Mouse (Mus musculus): ENCODE results near the gene Hdac7. TPM values are rescaled to one million over a fixed set of nuclear protein-coding genes. Genes with fewer than 3 reads are reported as not detected.

Hdac7 gene
- polyA plus RNA-seq, 1 experiment, result 57.5 TPM

GRCm38 (mm10) chr15:97752491-97752890 lies 91.8 kb downstream of the Hdac7 start:
- DNase-seq (ENCODE audit: extremely low spot score in 1 of 2, low spot score in 1 of 2), result no peak

DNA sequence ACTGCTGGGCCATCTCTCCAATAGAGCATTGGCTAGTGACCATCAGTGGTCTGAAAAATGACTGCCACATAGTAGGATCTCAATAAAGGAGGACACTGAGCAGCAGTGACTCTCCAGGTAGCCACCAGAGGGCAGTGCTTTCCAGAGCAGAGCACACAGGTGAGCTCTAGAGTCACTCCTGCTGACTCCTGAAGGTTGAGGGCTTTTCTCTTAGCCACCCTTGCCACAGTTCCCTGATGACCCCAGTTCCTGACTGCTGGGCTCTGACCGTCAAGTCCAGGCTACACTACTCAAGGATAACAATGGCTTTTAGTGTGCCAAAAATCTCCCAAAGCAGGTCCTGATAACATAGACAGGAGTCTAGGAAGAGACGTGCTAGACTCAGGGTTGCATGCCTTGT lies 92.6 kb downstream of the Hdac7 start:
- DNase-seq (ENCODE audit: extremely low spot score in 1 of 2, low spot score in 1 of 2), result no peak

DNA sequence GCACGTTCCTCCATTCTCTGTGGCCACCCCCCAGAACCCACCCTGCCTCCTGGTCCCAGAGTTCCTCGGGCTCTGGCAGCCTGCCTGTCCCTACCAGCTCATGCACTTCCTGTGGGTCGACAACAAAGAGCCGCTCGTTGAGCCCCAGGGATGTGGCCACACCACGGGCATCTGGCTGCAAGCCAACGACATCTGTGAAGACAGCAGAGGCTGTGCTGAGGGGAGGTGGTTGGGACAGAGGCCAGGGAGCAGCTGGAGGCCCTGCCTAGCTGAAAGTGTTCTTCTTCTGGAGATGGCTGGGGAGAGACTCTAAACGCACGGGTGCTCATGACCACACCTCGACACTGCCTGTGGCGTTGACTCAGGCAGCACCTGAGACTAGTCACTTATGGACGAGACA lies 93.6 kb downstream of the Hdac7 start:
- DNase-seq (ENCODE audit: extremely low spot score in 1 of 2, low spot score in 1 of 2), result peak; percentile 77 to 82

DNA sequence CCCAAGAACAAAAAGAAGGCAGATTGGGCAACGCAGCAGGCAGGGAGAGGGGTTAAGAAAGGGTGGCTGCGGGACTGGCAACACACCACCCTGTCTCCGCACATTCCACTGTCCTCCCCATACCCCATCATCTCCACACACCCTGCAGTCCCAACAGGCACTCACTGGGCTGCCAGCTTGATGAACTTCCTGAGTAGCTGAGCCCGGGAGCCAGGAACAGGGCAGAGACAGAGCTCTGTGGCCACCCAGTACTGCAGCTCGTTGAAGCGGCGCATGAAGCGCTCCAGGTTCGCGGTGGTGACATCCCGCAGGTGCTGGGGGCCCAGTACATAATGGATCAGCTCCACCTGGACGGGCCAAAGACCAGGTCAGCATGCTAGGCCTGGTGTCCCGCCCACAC lies 94.5 kb downstream of the Hdac7 start:
- no peak for DNase-seq (ENCODE audit: extremely low spot score in 1 of 2, low spot score in 1 of 2)

GRCm38 (mm10) chr15:97749397-97749796 lies 94.9 kb downstream of the Hdac7 start:
- DNase-seq (ENCODE audit: extremely low spot score in 1 of 2, low spot score in 1 of 2), result no peak

- no peak for DNase-seq (ENCODE audit: extremely low spot score in 1 of 2, low spot score in 1 of 2)
Observed at GRCm38 (mm10) chr15:97748964-97749363, 95.3 kb downstream of the Hdac7 start.

GRCm38 (mm10) chr15:97748309-97748708 lies 96.0 kb downstream of the Hdac7 start:
- DNase-seq (ENCODE audit: extremely low spot score in 1 of 2, low spot score in 1 of 2), result no peak

DNA sequence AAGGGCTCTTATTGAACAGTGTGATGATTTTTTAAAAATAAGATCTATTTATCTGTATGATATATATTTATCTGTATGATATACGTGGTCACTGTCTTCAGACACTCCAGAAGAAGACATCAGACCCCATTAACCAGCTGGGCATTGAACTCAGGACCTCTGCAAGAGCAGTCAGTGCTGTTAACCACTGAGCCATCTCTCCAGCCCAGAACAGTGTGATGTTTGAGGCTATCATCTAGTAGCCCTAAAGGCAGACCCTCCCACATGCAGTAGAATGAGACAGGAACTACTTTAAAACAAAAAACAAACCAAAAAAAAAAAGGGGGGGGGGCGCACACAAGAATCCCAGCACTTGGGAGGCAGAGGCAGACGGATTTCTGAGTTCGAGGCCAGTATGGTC lies 96.8 kb downstream of the Hdac7 start:
- DNase-seq (ENCODE audit: extremely low spot score in 1 of 2, low spot score in 1 of 2), result no peak

DNA sequence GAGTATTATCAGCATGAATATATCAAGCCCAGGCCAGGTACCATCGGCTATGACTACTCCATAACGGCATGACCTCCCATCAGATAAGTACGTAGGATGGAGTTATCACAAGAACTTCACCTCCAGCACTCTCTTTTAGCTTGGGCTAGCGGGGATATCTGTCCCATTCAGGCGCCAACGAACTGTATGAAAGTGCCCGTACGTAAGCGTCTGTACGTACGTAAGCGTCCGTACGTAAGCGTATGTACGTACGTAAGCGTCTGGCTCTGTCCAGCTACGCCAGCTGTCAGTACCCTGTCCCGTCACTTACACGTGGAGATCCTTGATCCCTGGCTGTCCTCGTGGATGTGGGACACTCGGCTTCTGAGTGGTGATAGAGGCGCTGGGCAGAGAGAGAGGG lies 97.6 kb downstream of the Hdac7 start:
- DNase-seq (ENCODE audit: extremely low spot score in 1 of 2, low spot score in 1 of 2), result no peak

DNA sequence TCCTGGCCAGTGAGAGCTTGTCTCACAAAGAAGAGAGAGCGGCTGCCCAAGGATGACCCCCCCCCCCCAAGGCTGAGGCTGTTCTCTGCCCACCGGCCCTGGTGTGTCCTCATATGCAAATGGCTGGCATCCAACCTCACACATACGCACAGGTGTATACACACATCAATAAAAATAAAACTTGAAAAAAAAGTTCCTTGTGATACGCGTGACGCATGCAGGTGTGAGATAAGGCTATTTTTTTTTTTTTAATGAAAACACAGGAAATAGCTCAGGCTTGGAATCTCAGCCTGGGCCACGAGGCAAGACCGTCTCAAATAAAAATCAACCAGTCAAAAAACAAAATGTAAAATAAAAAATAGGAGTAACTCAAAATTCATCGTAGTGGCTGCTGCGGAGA lies 98.0 kb downstream of the Hdac7 start:
- no peak for DNase-seq (ENCODE audit: extremely low spot score in 1 of 2, low spot score in 1 of 2)

DNA sequence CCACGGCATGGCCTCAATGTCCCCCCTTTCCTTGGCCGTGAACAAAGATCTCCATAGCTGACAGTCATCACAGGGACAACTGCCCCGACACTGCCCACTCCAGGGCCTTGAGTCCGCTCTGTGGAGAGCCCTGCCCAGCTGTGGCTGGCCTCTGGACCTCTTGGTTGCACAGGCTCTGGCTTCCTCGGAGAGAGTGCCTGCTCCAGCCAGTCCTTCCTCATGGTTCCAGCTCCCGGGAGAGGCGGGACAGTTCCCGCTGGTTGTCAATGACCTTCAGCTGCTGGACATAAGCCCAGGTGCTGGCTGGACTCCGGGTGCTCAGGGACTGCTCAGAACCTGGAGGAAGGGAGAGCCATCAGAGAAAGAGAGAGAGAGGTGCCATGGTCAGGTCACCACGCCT lies 99.0 kb downstream of the Hdac7 start:
- DNase-seq (ENCODE audit: extremely low spot score in 1 of 2, low spot score in 1 of 2), result no peak

DNA sequence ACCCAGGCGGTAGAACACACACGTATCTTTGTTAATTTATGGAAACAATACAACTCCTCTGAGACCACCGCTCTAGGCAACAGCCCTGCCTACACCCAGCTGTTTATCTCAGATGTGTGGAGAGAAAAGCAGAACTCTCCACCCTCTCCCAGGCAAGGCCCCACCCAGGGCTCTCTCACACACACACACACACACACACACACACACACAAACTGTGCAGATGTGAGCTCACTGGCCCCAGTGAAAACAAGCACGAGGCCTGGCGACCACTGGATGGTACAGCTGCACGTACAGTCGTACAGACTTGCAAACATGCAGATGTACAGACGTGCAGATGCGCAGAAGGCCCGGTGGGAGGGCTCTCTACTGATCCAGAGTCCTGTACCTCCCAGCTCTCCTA lies 99.4 kb downstream of the Hdac7 start:
- DNase-seq (ENCODE audit: extremely low spot score in 1 of 2, low spot score in 1 of 2), result no peak

- no peak for DNase-seq (ENCODE audit: extremely low spot score in 1 of 2, low spot score in 1 of 2)
Observed at GRCm38 (mm10) chr15:97743961-97744525, 100.3 kb downstream of the Hdac7 start.

DNA sequence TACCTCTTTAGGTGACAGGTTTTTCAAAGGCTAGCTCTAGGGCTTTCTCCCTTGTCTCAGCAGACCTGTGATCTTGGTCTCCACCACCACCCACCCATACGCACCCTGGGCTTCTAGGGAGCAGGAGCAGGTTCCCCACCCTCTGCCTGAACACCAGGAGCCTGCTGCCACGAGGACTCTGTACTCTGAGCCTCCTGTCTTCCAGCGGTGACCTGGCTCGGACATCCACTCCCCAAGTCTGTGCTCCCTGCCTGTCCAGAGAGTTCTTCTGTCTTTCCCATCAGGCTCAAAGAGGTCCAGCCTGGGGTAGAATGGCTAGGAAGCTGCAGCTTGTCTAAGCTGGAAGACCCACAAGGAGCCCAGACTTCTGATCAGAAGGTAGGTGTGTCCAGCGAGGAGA lies 101.1 kb downstream of the Hdac7 start:
- DNase-seq (ENCODE audit: extremely low spot score in 1 of 2, low spot score in 1 of 2), result no peak

Other genes starting within 250 kb of the Hdac7 start
- gene Rpap3, start 138.7 kb downstream of the Hdac7 start, polyA plus RNA-seq (2012; rRNA removed), result 21.0 and 23.5 TPM in 2 replicates
- 1.0 and 1.5 TPM in 2 replicates for gene Endou, start 113.2 kb downstream of the Hdac7 start, polyA plus RNA-seq (2012; rRNA removed)
- gene Rapgef3, start 76.5 kb downstream of the Hdac7 start, polyA plus RNA-seq (2012; rRNA removed), result 69.2 and 78.4 TPM in 2 replicates
- gene Slc48a1, start 66.0 kb downstream of the Hdac7 start, polyA plus RNA-seq (2012; rRNA removed), result 107 and 117 TPM in 2 replicates
- 1.2 and 1.5 TPM in 2 replicates for gene Vdr, start 66.1 kb upstream of the Hdac7 start, polyA plus RNA-seq (2012; rRNA removed)
- gene Tmem106c, start 119.7 kb upstream of the Hdac7 start, polyA plus RNA-seq (2012; rRNA removed), result 50.6 and 56.1 TPM in 2 replicates
- gene Col2a1, start 160.2 kb upstream of the Hdac7 start, polyA plus RNA-seq (2012; rRNA removed), result 1.8 and 2.0 TPM in 2 replicates
- gene Pfkm, start 248.1 kb upstream of the Hdac7 start, polyA plus RNA-seq (2012; rRNA removed), result 329 and 345 TPM in 2 replicates
- gene Senp1, start 249.2 kb upstream of the Hdac7 start, polyA plus RNA-seq (2012; rRNA removed), result 12.3 and 12.7 TPM in 2 replicates

Data from frontal cortex, adult 2 months (tissue).